Mouse (Mus musculus) embryonic facial prominence, embryonic 15.5 days (tissue): ENCODE results near the gene Mark3. TPM values are rescaled to one million over a fixed set of nuclear protein-coding genes. Genes with fewer than 3 reads are reported as not detected.
A peak's percentile ranks its signal among the peaks of the same experiment; 100 is the strongest.

ENCODE experiments used
- ATAC-seq: fragments of 200-750 bp; cut with Nextera tagmentation; 2 replicates; pipeline ENCODE4 v1.8.0; 2017; ENCODE audit warnings: low read depth, moderate TSS enrichment; ENCODE audit not compliant: insufficient number of reproducible peaks, low FRiP score, low TSS enrichment
- H3K27ac ChIP-seq: fragments of 300-500 bp; sonication (generic); replicated peaks from 2 replicates; pipeline ENCODE4 v1.5.1; 2015; ENCODE audit warnings: mild to moderate bottlenecking, inconsistent platforms
- H3K27me3 ChIP-seq: fragments of 300-500 bp; sonication (generic); 2 replicates; pipeline ENCODE4 v1.6.1; 2015; ENCODE audit warnings: inconsistent platforms
- H3K36me3 ChIP-seq: fragments of 300-500 bp; sonication (generic); 2 replicates; pipeline ENCODE4 v1.6.1; 2015; ENCODE audit warnings: mild to moderate bottlenecking, inconsistent platforms
- H3K4me1 ChIP-seq: fragments of 300-500 bp; sonication (generic); 2 replicates; pipeline ENCODE4 v1.6.1; 2015; ENCODE audit warnings: inconsistent platforms
- H3K4me2 ChIP-seq: fragments of 300-500 bp; sonication (generic); replicated peaks from 2 replicates; pipeline ENCODE4 v1.6.1; 2015; ENCODE audit warnings: mild to moderate bottlenecking, inconsistent platforms
- H3K4me3 ChIP-seq: fragments of 300-500 bp; sonication (generic); replicated peaks from 2 replicates; pipeline ENCODE4 v1.5.1; 2015; ENCODE audit warnings: mild to moderate bottlenecking, inconsistent platforms
- H3K9ac ChIP-seq: fragments of 300-500 bp; sonication (generic); 2 replicates; pipeline ENCODE4 v1.6.1; 2015; ENCODE audit warnings: inconsistent platforms
- H3K9me3 ChIP-seq: fragments of 300-500 bp; sonication (generic); replicated peaks from 2 replicates; pipeline ENCODE4 v1.6.1; 2016; ENCODE audit warnings: inconsistent platforms
- WGBS: fragments of 180-500 bp; shearing (Covaris S2); methylation state at CpG from one replicate; pipeline ENCODE4 v1.1.7; 2015; 5-methylcytosine and 5-hydroxymethylcytosine counted together
- polyA plus RNA-seq: library from polyadenylated mRNA; unstranded; fragments of >200 nt; fragmentation: Nextera tagmentation; extraction: Ambion mirVana; gene quantifications from 2 replicates; pipeline ENCODE4 v1.2.1, GENCODE M21; 2015

Mark3 gene
- polyA plus RNA-seq, 1 experiment from 2014 or later, result 37.7 TPM

- no peaks in the 10 kb centered on the region for H3K27me3 ChIP-seq
- ATAC-seq, result no peak
- 81% methylated on average over 14 of the region's 14 CpGs for WGBS
- H3K4me2 ChIP-seq, result no peak overlapping the region
- H3K36me3 ChIP-seq, result peaks cover 39% of the 10 kb centered on the region
- no peak overlapping the region for H3K4me3 ChIP-seq
- H3K4me1 ChIP-seq, result no peaks in the 10 kb centered on the region
- no peaks in the 10 kb centered on the region for H3K9me3 ChIP-seq
- no peak overlapping the region for H3K9ac ChIP-seq
- H3K27ac ChIP-seq, result no peak overlapping the region
Measured at GRCm38 (mm10) chr12:111592407-111593021, 18.2 kb downstream of the Mark3 start.

- Histone ChIP-seq H3K4me1 (no peaks in the 10 kb centered on the region), H3K9ac (no peak overlapping the region), H3K4me3 (no peak overlapping the region), H3K9me3 (no peaks in the 10 kb centered on the region), H3K4me2 (no peak overlapping the region), H3K36me3 (peaks cover 50% of the 10 kb centered on the region), H3K27ac (no peak overlapping the region), H3K27me3 (no peaks in the 10 kb centered on the region)
- WGBS, result 81% methylated on average over 2 of the region's 2 CpGs
- ATAC-seq, result no peak
Measured at GRCm38 (mm10) chr12:111593775-111594174, 19.5 kb downstream of the Mark3 start.

GRCm38 (mm10) chr12:111597310-111597709 is 23.0 kb downstream of the Mark3 start:
- no peak overlapping the region for H3K9ac ChIP-seq
- 97% methylated on average over 1 of the region's 1 CpGs for WGBS
- peaks cover 70% of the 10 kb centered on the region for H3K36me3 ChIP-seq

GRCm38 (mm10) chr12:111598902-111599301 is 24.6 kb downstream of the Mark3 start:
- Histone ChIP-seq H3K4me1 (no peaks in the 10 kb centered on the region), H3K27me3 (no peaks in the 10 kb centered on the region), H3K9ac (no peak overlapping the region), H3K9me3 (no peaks in the 10 kb centered on the region), H3K36me3 (peaks cover 56% of the 10 kb centered on the region), H3K27ac (no peak overlapping the region), H3K4me2 (no peak overlapping the region), H3K4me3 (no peak overlapping the region)
- WGBS, result 100% methylated on average over 1 of the region's 1 CpGs
- ATAC-seq, result no peak

More at GRCm38 (mm10) chr12:111597310-111597709, 23.0 kb downstream of the Mark3 start:
- H3K27me3 ChIP-seq, result no peaks in the 10 kb centered on the region
- H3K4me1 ChIP-seq, result no peaks in the 10 kb centered on the region
- no peak overlapping the region for H3K4me3 ChIP-seq
- ATAC-seq, result no peak
- no peak overlapping the region for H3K27ac ChIP-seq
- no peak overlapping the region for H3K4me2 ChIP-seq
- no peaks in the 10 kb centered on the region for H3K9me3 ChIP-seq

- Histone ChIP-seq H3K4me2 (no peak overlapping the region), H3K9ac (no peak overlapping the region), H3K27ac (no peak overlapping the region), H3K9me3 (no peaks in the 10 kb centered on the region), H3K27me3 (no peaks in the 10 kb centered on the region), H3K4me3 (no peak overlapping the region), H3K36me3 (peaks cover 54% of the 10 kb centered on the region), H3K4me1 (no peaks in the 10 kb centered on the region)
- WGBS, result 93% methylated on average over 5 of the region's 5 CpGs
- ATAC-seq, result no peak
Measured at GRCm38 (mm10) chr12:111599640-111600039, 25.3 kb downstream of the Mark3 start.

- Histone ChIP-seq H3K9ac (no peak overlapping the region), H3K4me1 (no peaks in the 10 kb centered on the region), H3K9me3 (no peaks in the 10 kb centered on the region), H3K36me3 (peaks cover 35% of the 10 kb centered on the region), H3K4me3 (no peak overlapping the region), H3K27ac (no peak overlapping the region), H3K4me2 (no peak overlapping the region), H3K27me3 (no peaks in the 10 kb centered on the region)
- no peak for ATAC-seq
- 91% methylated on average over 3 of the region's 3 CpGs for WGBS
Measured at GRCm38 (mm10) chr12:111603871-111604270, 29.5 kb downstream of the Mark3 start.

GRCm38 (mm10) chr12:111605619-111606018 is 31.3 kb downstream of the Mark3 start:
- H3K4me2 ChIP-seq, result no peak overlapping the region
- ATAC-seq, result no peak
- no peak overlapping the region for H3K27ac ChIP-seq
- peaks cover 25% of the 10 kb centered on the region; the same call in 1 of the 2 replicates for H3K36me3 ChIP-seq
- no peak overlapping the region for H3K4me3 ChIP-seq
- WGBS, result 93% methylated on average over 2 of the region's 2 CpGs
- no peaks in the 10 kb centered on the region for H3K9me3 ChIP-seq
- H3K9ac ChIP-seq, result no peak overlapping the region
- H3K27me3 ChIP-seq, result no peaks in the 10 kb centered on the region
- H3K4me1 ChIP-seq, result no peaks in the 10 kb centered on the region

GRCm38 (mm10) chr12:111608015-111608414 is 33.7 kb downstream of the Mark3 start:
- H3K4me3 ChIP-seq, result no peak overlapping the region
- 61% methylated on average over 5 of the region's 5 CpGs for WGBS
- no peak for ATAC-seq

GRCm38 (mm10) chr12:111614475-111615141 is 40.3 kb downstream of the Mark3 start:
- H3K9me3 ChIP-seq, result no peaks in the 10 kb centered on the region
- H3K27me3 ChIP-seq, result no peaks in the 10 kb centered on the region
- H3K36me3 ChIP-seq, result peaks cover 47% of the 10 kb centered on the region
- no peak for ATAC-seq
- no peak overlapping the region for H3K9ac ChIP-seq
- 84% methylated on average over 5 of the region's 5 CpGs for WGBS
- H3K4me3 ChIP-seq, result no peak overlapping the region
- no peak overlapping the region for H3K4me2 ChIP-seq
- no peak overlapping the region for H3K27ac ChIP-seq
- H3K4me1 ChIP-seq, result no peaks in the 10 kb centered on the region

More at GRCm38 (mm10) chr12:111608015-111608414, 33.7 kb downstream of the Mark3 start:
- no peak overlapping the region for H3K4me2 ChIP-seq
- no peak overlapping the region for H3K9ac ChIP-seq
- no peaks in the 10 kb centered on the region for H3K27me3 ChIP-seq
- no peak overlapping the region for H3K27ac ChIP-seq
- H3K36me3 ChIP-seq, result peaks cover 38% of the 10 kb centered on the region
- no peaks in the 10 kb centered on the region for H3K9me3 ChIP-seq
- H3K4me1 ChIP-seq, result no peaks in the 10 kb centered on the region

GRCm38 (mm10) chr12:111618266-111618665 is 43.9 kb downstream of the Mark3 start:
- ATAC-seq, result no peak
- no peak overlapping the region for H3K4me2 ChIP-seq
- H3K4me1 ChIP-seq, result no peaks in the 10 kb centered on the region
- H3K9ac ChIP-seq, result no peak overlapping the region
- H3K27me3 ChIP-seq, result no peaks in the 10 kb centered on the region
- H3K36me3 ChIP-seq, result peaks cover 46% of the 10 kb centered on the region
- H3K9me3 ChIP-seq, result no peaks in the 10 kb centered on the region
- H3K27ac ChIP-seq, result no peak overlapping the region
- WGBS, result 76% methylated on average over 7 of the region's 7 CpGs
- no peak overlapping the region for H3K4me3 ChIP-seq

- Histone ChIP-seq H3K27me3 (no peaks in the 10 kb centered on the region), H3K36me3 (peaks cover 79% of the 10 kb centered on the region)
- 55% methylated on average over 6 of the region's 6 CpGs for WGBS
Measured at GRCm38 (mm10) chr12:111648061-111648645, 73.8 kb downstream of the Mark3 start.

More at GRCm38 (mm10) chr12:111648061-111648645, 73.8 kb downstream of the Mark3 start:
- H3K9ac ChIP-seq, result no peak overlapping the region
- H3K27ac ChIP-seq, result no peak overlapping the region
- ATAC-seq, result peak; percentile 47; the same call in 1 of the 2 replicates
- H3K4me2 ChIP-seq, result no peak overlapping the region
- no peaks in the 10 kb centered on the region for H3K9me3 ChIP-seq
- H3K4me3 ChIP-seq, result no peak overlapping the region
- no peaks in the 10 kb centered on the region for H3K4me1 ChIP-seq
